Mouse (Mus musculus): ENCODE measurements around the gene Ndufaf4. TPM values are rescaled to one million over a fixed set of nuclear protein-coding genes. Genes with fewer than 3 reads are reported as not detected.

The Ndufaf4 gene
- polyA plus RNA-seq, 1 experiment from 2014 or later, result 47.3 TPM

DNA sequence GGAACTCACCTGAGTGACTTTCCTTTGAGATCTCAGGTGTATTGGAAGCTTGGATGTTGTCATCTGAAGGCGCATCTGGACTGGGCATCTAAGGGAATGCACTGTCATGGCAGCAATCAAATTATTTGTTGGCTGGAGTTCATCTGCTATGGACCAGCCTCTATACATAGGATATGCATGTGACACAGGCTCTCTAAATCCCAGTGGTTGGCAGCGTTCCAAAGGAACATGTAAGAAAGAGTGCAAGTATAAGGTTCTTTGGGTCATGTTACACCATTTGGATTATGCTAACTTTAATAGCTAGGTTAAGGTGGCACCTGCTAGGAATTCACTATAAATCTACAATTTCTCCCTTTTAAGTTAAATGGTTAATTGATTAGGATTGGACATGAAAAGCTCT, 17.7 kb downstream of the Ndufaf4 start:
- H3K36me3 ChIP-seq (ENCODE audit: control insufficient read depth, insufficient read depth), result no peaks in the 10 kb centered on the region
- H3K9me3 ChIP-seq (ENCODE audit: control insufficient read depth), result no peaks in the 10 kb centered on the region
- 89% methylated on average over 2 of the region's 2 CpGs for WGBS
- TF ChIP-seq CTCF (IDR thresholded peaks at IDR 0.05; ENCODE audit: low read depth), result no peak
- no peak overlapping the region for H3K27ac ChIP-seq (ENCODE audit: low read depth, low read length)
- no peak overlapping the region for H3K9ac ChIP-seq (ENCODE audit: low read depth, low read length)
- no peak for ATAC-seq
- no peaks in the 10 kb centered on the region for H3K4me1 ChIP-seq (replicated peaks; ENCODE audit: control insufficient read depth, insufficient read depth, low read length)
- H3K27me3 ChIP-seq (replicated peaks; ENCODE audit: control insufficient read depth, insufficient read depth, low read length), result no peaks in the 10 kb centered on the region
- H3K4me3 ChIP-seq (ENCODE audit: low read depth, low read length), result no peak overlapping the region
- H3K4me2 ChIP-seq (replicated peaks; ENCODE audit: low read depth), result no peak overlapping the region

DNA sequence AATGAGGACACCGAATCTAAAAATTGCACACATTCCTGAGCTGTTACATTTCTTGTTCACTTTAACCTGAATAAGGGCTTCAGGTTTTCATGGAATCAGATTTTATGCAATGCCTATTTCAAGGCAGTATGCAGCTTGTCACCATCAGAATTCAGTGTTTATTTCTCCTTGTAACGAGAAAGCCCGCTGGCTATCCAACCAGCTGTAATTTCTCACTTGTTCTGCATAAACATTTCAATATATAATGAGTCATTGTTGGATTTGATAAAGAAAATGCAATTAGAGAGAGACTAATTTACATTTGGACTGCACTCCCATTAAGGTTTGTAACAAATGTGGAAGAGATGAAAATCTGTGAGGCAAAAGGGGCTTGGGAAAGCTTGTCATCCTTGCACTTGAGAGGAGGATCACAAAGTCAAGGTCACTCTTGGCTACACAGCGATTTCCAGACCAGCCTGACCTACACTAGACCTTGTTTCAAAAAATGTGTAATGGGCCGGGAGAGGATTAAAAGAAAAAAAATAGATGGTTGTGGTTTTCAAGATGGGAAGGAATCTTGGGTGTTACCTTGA, 22.2 kb downstream of the Ndufaf4 start:
- Histone ChIP-seq H3K4me1 (replicated peaks; ENCODE audit: control insufficient read depth, insufficient read depth, low read length) (no peaks in the 10 kb centered on the region), H3K9me3 (ENCODE audit: control insufficient read depth) (no peaks in the 10 kb centered on the region), H3K9ac (ENCODE audit: low read depth, low read length) (no peak overlapping the region), H3K4me2 (replicated peaks; ENCODE audit: low read depth) (no peak overlapping the region), H3K36me3 (ENCODE audit: control insufficient read depth, insufficient read depth) (no peaks in the 10 kb centered on the region), H3K4me3 (ENCODE audit: low read depth, low read length) (no peak overlapping the region), H3K27ac (ENCODE audit: low read depth, low read length) (no peak overlapping the region), H3K27me3 (replicated peaks; ENCODE audit: control insufficient read depth, insufficient read depth, low read length) (no peaks in the 10 kb centered on the region)
- TF ChIP-seq CTCF (IDR thresholded peaks at IDR 0.05; ENCODE audit: low read depth), result no peak
- WGBS, result 55% methylated on average over 5 of the region's 5 CpGs
- no peak for ATAC-seq

DNA sequence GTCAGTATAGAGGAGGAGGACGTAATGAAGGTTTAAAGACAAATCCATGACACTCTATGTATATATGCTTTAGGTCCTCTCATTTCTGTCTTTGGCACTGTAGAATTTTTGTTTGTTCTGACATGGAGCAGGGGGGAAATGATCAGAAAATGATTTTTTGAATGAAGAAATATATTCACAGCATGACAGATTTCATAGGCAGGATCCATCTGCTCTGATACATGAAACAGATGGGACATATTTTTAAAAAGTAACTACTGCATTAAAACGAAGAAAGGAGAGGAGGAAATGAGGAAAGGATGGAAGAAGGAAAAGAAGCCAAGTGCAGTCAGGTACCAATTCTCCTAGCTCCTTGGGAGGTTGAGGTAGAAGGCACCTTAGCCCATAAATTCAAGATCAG, 26.8 kb downstream of the Ndufaf4 start:
- H3K4me2 ChIP-seq (replicated peaks; ENCODE audit: low read depth), result no peak overlapping the region
- H3K4me1 ChIP-seq (replicated peaks; ENCODE audit: control insufficient read depth, insufficient read depth, low read length), result no peaks in the 10 kb centered on the region
- H3K4me3 ChIP-seq (ENCODE audit: low read depth, low read length), result no peak overlapping the region
- H3K36me3 ChIP-seq (ENCODE audit: control insufficient read depth, insufficient read depth), result no peaks in the 10 kb centered on the region
- no peaks in the 10 kb centered on the region for H3K9me3 ChIP-seq (ENCODE audit: control insufficient read depth)
- H3K27me3 ChIP-seq (replicated peaks; ENCODE audit: control insufficient read depth, insufficient read depth, low read length), result no peaks in the 10 kb centered on the region
- no peak for TF ChIP-seq CTCF (IDR thresholded peaks at IDR 0.05; ENCODE audit: low read depth)
- no peak overlapping the region for H3K27ac ChIP-seq (ENCODE audit: low read depth, low read length)
- ATAC-seq, result no peak
- 58% methylated on average over 2 of the region's 2 CpGs for WGBS
- no peak overlapping the region for H3K9ac ChIP-seq (ENCODE audit: low read depth, low read length)

DNA sequence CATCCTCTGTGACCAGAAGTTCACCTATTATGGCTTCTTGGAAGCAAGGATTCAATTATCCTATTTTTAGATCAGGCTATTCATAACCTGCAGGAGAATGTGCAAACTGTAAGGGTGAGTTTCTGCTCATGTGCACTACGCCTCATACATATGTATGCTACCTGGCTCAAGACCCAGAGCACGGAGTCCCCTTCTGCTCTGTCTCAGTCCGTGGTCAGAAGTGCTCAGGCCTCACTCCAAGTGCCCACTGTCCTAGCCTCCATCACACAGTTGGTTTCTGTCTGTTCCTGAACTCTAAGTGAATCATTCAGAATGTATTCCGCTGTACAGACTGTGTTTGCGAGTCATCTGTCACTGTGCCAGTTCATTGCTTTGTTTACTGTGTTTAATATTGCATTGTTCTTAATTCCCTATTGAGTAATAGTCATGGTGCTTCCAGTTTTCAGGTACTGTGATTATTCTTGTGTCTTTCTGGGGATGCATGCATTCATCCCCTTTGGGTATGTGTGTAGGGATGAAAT, 30.4 kb downstream of the Ndufaf4 start:
- Histone ChIP-seq H3K27me3 (replicated peaks; ENCODE audit: control insufficient read depth, insufficient read depth, low read length) (no peaks in the 10 kb centered on the region), H3K9me3 (ENCODE audit: control insufficient read depth) (no peaks in the 10 kb centered on the region), H3K4me2 (replicated peaks; ENCODE audit: low read depth) (no peak overlapping the region), H3K4me3 (ENCODE audit: low read depth, low read length) (no peak overlapping the region), H3K27ac (ENCODE audit: low read depth, low read length) (no peak overlapping the region), H3K9ac (ENCODE audit: low read depth, low read length) (no peak overlapping the region), H3K4me1 (replicated peaks; ENCODE audit: control insufficient read depth, insufficient read depth, low read length) (no peaks in the 10 kb centered on the region), H3K36me3 (ENCODE audit: control insufficient read depth, insufficient read depth) (no peaks in the 10 kb centered on the region)
- no peak for ATAC-seq
- no peak for TF ChIP-seq CTCF (IDR thresholded peaks at IDR 0.05; ENCODE audit: low read depth)
- WGBS, result 77% methylated on average over 5 of the region's 5 CpGs

- no peak for TF ChIP-seq CTCF (IDR thresholded peaks at IDR 0.05; ENCODE audit: low read depth)
- H3K4me2 ChIP-seq (replicated peaks; ENCODE audit: low read depth), result no peak overlapping the region
- H3K36me3 ChIP-seq (ENCODE audit: control insufficient read depth, insufficient read depth), result no peaks in the 10 kb centered on the region
- H3K9ac ChIP-seq (ENCODE audit: low read depth, low read length), result no peak overlapping the region
- H3K4me1 ChIP-seq (replicated peaks; ENCODE audit: control insufficient read depth, insufficient read depth, low read length), result no peaks in the 10 kb centered on the region
- H3K27ac ChIP-seq (ENCODE audit: low read depth, low read length), result no peak overlapping the region
- no peak for ATAC-seq
- H3K4me3 ChIP-seq (ENCODE audit: low read depth, low read length), result no peak overlapping the region
- WGBS, result 80% methylated on average over 5 of the region's 5 CpGs
- no peaks in the 10 kb centered on the region for H3K27me3 ChIP-seq (replicated peaks; ENCODE audit: control insufficient read depth, insufficient read depth, low read length)
- H3K9me3 ChIP-seq (ENCODE audit: control insufficient read depth), result no peaks in the 10 kb centered on the region
Measured at GRCm38 (mm10) chr4:24928926-24929325, 31.0 kb downstream of the Ndufaf4 start.

DNA sequence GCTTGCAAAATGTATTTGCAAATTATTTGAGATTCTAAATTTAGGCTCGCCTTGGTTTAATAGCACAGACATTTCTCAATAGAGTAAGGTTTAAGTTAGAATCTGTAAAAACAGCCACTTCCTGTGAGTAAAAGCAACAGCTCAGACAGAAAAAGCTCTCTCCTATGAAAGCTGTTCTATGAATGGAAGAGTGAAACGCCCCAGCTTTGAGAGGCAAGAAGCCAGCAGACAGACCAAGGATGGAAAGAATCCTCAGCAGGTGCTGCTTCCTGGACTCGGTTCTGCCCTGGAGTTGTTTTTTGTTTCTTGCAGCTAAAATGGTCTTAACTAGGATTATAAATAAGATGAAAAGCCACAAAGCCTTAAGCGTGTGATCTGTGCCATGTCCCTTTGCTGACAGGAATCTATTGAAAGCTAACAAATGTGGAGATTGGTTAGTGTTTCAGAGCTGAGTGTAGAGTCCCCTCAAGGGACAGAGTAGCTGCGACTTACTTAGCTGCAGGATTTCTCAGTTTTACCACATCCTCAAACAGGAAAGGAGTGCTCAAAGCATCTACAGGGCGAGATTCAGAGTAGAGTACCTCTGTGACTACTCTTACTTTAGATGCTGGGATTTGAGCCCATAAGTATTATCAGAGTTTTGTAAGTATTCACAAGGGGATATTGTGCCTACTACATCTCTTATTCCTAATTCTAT, 45.0 kb downstream of the Ndufaf4 start:
- no peak overlapping the region for H3K4me3 ChIP-seq (ENCODE audit: low read depth, low read length)
- no peak overlapping the region for H3K9ac ChIP-seq (ENCODE audit: low read depth, low read length)
- no peaks in the 10 kb centered on the region for H3K27me3 ChIP-seq (replicated peaks; ENCODE audit: control insufficient read depth, insufficient read depth, low read length)
- H3K27ac ChIP-seq (ENCODE audit: low read depth, low read length), result no peak overlapping the region
- TF ChIP-seq CTCF (IDR thresholded peaks at IDR 0.05; ENCODE audit: low read depth), result no peak
- 59% methylated on average over 6 of the region's 6 CpGs for WGBS
- no peak overlapping the region for H3K4me2 ChIP-seq (replicated peaks; ENCODE audit: low read depth)
- H3K4me1 ChIP-seq (replicated peaks; ENCODE audit: control insufficient read depth, insufficient read depth, low read length), result no peaks in the 10 kb centered on the region
- ATAC-seq, result no peak
- H3K9me3 ChIP-seq (ENCODE audit: control insufficient read depth), result no peaks in the 10 kb centered on the region
- no peaks in the 10 kb centered on the region for H3K36me3 ChIP-seq (ENCODE audit: control insufficient read depth, insufficient read depth)

Other genes starting within 250 kb of the Ndufaf4 start
- 2.6 and 2.8 TPM in 2 replicates for gene Klhl32, start 47.0 kb upstream of the Ndufaf4 start, polyA plus RNA-seq (2015; fragmentation: Nextera tagmentation; extraction: Ambion mirVana)
- 0.21 and 0.65 TPM in 2 replicates for gene Gpr63, start 68.3 kb downstream of the Ndufaf4 start, polyA plus RNA-seq (2015; fragmentation: Nextera tagmentation; extraction: Ambion mirVana)